Mouse (Mus musculus) limb, embryonic 11.5 days (tissue): Measurements from ENCODE around the gene Ms4a4d. TPM values are rescaled to one million over a fixed set of nuclear protein-coding genes. Genes with fewer than 3 reads are reported as not detected.

Experiments
- ATAC-seq: fragments of 200-750 bp; cut with Nextera tagmentation; 2 replicates; pipeline ENCODE4 v1.8.0; 2017; ENCODE audit warnings: low read depth; ENCODE audit not compliant: insufficient number of reproducible peaks, low FRiP score, low TSS enrichment
- DNase-seq: peaks from one replicate; pipeline ENCODE4 v3.0.0-alpha.2; 2015; ENCODE audit warnings: low spot score
- H3K27ac ChIP-seq: fragments of 300-500 bp; sonication (generic); replicated peaks from 2 replicates; pipeline ENCODE4 v1.5.1; 2014; ENCODE audit warnings: low read depth, mild to moderate bottlenecking, low read length
- H3K27me3 ChIP-seq: fragments of 300-500 bp; sonication (generic); 2 replicates; pipeline ENCODE4 v1.6.1; 2014; ENCODE audit warnings: mild to moderate bottlenecking, low read length, mixed read lengths; ENCODE audit not compliant: control insufficient read depth, insufficient read depth
- H3K36me3 ChIP-seq: fragments of 300-500 bp; sonication (generic); 2 replicates; pipeline ENCODE4 v1.6.1; 2014; ENCODE audit warnings: mild to moderate bottlenecking, low read length, moderate library complexity, mixed read lengths; ENCODE audit not compliant: control insufficient read depth, insufficient read depth
- H3K4me1 ChIP-seq: fragments of 300-500 bp; sonication (generic); 2 replicates; pipeline ENCODE4 v1.6.1; 2014; ENCODE audit warnings: low read length, mixed read lengths; ENCODE audit not compliant: control insufficient read depth, insufficient read depth
- H3K4me2 ChIP-seq: fragments of 300-500 bp; sonication (generic); 2 replicates; pipeline ENCODE4 v1.6.1; 2014; ENCODE audit warnings: low read depth, mild to moderate bottlenecking, moderate library complexity; ENCODE audit not compliant: severe bottlenecking
- H3K4me3 ChIP-seq: fragments of 300-500 bp; sonication (generic); 2 replicates; pipeline ENCODE4 v1.5.1; 2014; ENCODE audit warnings: low read depth, low read length
- H3K9ac ChIP-seq: fragments of 300-500 bp; sonication (generic); 2 replicates; pipeline ENCODE4 v1.6.1; 2014; ENCODE audit warnings: mild to moderate bottlenecking, low read length
- H3K9me3 ChIP-seq: fragments of 300-500 bp; sonication (generic); 2 replicates; pipeline ENCODE4 v1.6.1; 2016; ENCODE audit warnings: low read length; ENCODE audit not compliant: control insufficient read depth
- WGBS: fragments of 180-500 bp; shearing (Covaris S2); extraction: QIAGEN DNeasy Blood & Tissue Kit; methylation state at CpG from one replicate; pipeline ENCODE4 v1.1.7; 2014; 5-methylcytosine and 5-hydroxymethylcytosine counted together
- polyA plus RNA-seq: library from polyadenylated mRNA; unstranded; fragments of >200 nt; fragmentation: Nextera tagmentation; extraction: Ambion mirVana; gene quantifications from 2 replicates; pipeline ENCODE4 v1.2.1, GENCODE M21; 2014

Gene Ms4a4d
- polyA plus RNA-seq, 1 experiment from 2014 or later = 0.41 TPM

DNA sequence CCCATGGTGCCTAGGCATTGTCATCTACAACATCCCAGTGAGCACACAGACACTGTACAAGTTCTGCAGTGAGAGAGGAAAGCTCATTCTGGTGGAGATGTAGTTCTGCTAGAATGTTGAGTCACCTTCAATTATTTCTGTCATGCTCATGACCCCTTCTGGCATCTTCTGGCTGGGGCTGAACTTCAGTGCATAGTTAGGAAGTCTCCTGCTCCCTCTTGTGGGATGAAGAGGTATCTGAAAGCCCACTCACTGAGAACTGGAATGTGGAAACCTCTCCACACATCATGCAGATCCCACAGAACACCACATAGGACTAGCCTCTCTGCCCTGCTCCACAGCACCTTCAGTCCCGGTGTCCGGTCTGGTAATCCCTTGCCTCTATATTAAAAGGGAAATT is 65.4 kb downstream of the Ms4a4d start:
- Histone ChIP-seq H3K4me1 (no peaks in the 10 kb centered on the region), H3K27me3 (no peaks in the 10 kb centered on the region), H3K4me2 (no peak overlapping the region), H3K36me3 (no peaks in the 10 kb centered on the region), H3K9me3 (no peaks in the 10 kb centered on the region), H3K9ac (no peak overlapping the region), H3K4me3 (no peak overlapping the region), H3K27ac (no peak overlapping the region)
- no peak for ATAC-seq
- 86% methylated on average over 2 of the region's 2 CpGs for WGBS
- no peak for DNase-seq

GRCm38 (mm10) chr19:11604603-11605002 is 68.0 kb downstream of the Ms4a4d start, which contains the start of gene Ms4a6d:
Gene Ms4a6d, minus strand, starts transcription at chr19:11604849.
- Histone ChIP-seq H3K9me3 (no peaks in the 10 kb centered on the region), H3K36me3 (no peaks in the 10 kb centered on the region), H3K4me2 (no peak within 1 kb of the TSS), H3K27ac (no peak within 1 kb of the TSS), H3K9ac (no peak within 1 kb of the TSS), H3K27me3 (no peaks in the 10 kb centered on the region), H3K4me1 (no peaks in the 10 kb centered on the region), H3K4me3 (no peak within 1 kb of the TSS)
- WGBS = 91% methylated on average over 2 of the region's 2 CpGs
- ATAC-seq (no peak), DNase-seq (no peak)

Other genes starting within 250 kb of the Ms4a4d start
- gene Ms4a14, start 222.3 kb upstream of the Ms4a4d start, polyA plus RNA-seq = 0.04 TPM in 1 of 2 replicates, not detected in the other
- gene Ms4a7, start 200.7 kb upstream of the Ms4a4d start, polyA plus RNA-seq = 0.57 and 0.65 TPM in 2 replicates
- gene Ms4a4a, start 161.3 kb upstream of the Ms4a4d start, polyA plus RNA-seq = 0.62 and 0.91 TPM in 2 replicates
- 0.30 TPM in 1 of 2 replicates, not detected in the other for gene Ms4a4c, start 132.0 kb upstream of the Ms4a4d start, polyA plus RNA-seq
- gene Ms4a4b, start 93.2 kb upstream of the Ms4a4d start, polyA plus RNA-seq = not detected in 2 replicates
- gene Ms4a6c, start 67.4 kb upstream of the Ms4a4d start, polyA plus RNA-seq = 1.2 and 1.6 TPM in 2 replicates
- not detected in 2 replicates for gene Gm8369, start 50.9 kb upstream of the Ms4a4d start, polyA plus RNA-seq
- gene Ms4a6b, start 20.3 kb upstream of the Ms4a4d start, polyA plus RNA-seq = 1.6 and 2.2 TPM in 2 replicates
- 0.85 and 1.4 TPM in 2 replicates for gene Ms4a6d, start 68.0 kb downstream of the Ms4a4d start, polyA plus RNA-seq
- gene Ms4a2, start 86.9 kb downstream of the Ms4a4d start, polyA plus RNA-seq = 0.36 TPM in 1 of 2 replicates, not detected in the other
- gene Ms4a3, start 104.0 kb downstream of the Ms4a4d start, polyA plus RNA-seq = 0.40 TPM in 1 of 2 replicates, not detected in the other
- not detected in 2 replicates for gene Oosp2, start 123.8 kb downstream of the Ms4a4d start, polyA plus RNA-seq
- gene Oosp1, start 154.3 kb downstream of the Ms4a4d start, polyA plus RNA-seq = not detected in 2 replicates
- not detected in 2 replicates for gene Oosp3, start 160.3 kb downstream of the Ms4a4d start, polyA plus RNA-seq
- not detected in 2 replicates for gene Gif, start 210.8 kb downstream of the Ms4a4d start, polyA plus RNA-seq
- gene Mrpl16, start 233.6 kb downstream of the Ms4a4d start, polyA plus RNA-seq = 54.5 and 55.1 TPM in 2 replicates